Mouse (Mus musculus): ENCODE results near the gene Trim80. TPM values are rescaled to one million over a fixed set of nuclear protein-coding genes. Genes with fewer than 3 reads are reported as not detected.
A peak's percentile ranks its signal among the peaks of the same experiment; 100 is the strongest.
"Not testable (repeated sequence)": the region's sequence is repeated elsewhere in the genome, so short reads cannot be mapped to it uniquely, and the experiment has no call there.

Gene Trim80
- polyA plus RNA-seq, 1 experiment from 2014 or later, result not detected

DNA sequence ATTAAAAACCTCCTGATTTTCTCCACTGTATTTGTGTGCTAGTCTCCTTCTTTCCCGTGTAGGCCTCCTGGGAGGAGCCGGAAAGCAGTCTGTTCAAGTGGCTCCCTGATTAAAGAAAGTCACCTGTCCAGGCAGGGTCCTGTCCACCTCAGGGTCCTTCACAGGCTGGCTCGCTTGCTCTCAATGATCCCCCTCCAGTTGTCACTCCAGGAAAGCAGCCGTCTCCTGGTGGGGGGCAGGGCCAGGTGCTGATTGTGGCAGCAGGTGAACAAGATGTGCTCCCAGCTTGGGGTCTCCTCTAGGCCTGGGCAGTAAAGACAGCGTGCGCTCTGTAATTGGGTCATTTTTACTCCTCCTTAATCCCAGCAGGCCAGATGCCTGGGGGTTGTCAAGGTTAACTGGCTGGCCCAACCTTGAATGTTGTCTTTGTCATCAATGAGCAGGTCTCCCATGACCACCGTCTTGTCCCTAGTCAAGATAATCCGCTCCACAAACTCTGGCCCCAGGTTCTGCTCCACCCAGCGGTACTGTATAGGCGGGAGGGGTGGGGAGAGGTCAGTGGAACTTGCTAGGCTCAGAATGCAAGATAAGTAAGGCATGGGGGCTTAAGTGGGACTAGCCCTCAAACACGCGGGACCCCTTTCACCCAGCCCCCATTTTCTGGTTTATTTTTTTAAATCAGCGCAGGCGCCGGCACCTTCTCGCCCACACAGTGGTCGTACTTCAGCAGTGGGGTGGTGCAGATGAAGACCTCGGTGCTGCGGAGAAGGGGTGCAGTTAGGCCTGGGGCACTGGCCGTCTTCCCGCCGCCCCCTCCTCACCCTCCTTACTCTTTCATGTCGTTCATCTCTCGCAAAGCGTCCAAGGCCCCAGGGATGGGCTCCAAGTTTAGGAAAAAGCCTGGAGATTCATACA lies 50.4 kb downstream of the Trim80 start:
- Histone ChIP-seq H3K4me1 (peaks cover 18% of the 10 kb centered on the region), H3K9me3 (replicated peaks) (no peaks in the 10 kb centered on the region), H3K9ac (peak overlapping the region; percentile 74), H3K27ac (peak overlapping the region; percentile 78), H3K4me3 (peak overlapping the region; percentile 58), H3K36me3 (peaks cover 13% of the 10 kb centered on the region), H3K27me3 (0 out of 2 replicates have a peak, but pooled peaks cover 5% of the 10 kb centered on the region), H3K4me2 (replicated peaks) (peak overlapping the region; percentile 70)
- peak; percentile 36 for ATAC-seq (ENCODE audit: low FRiP score)
- WGBS, result 26% methylated on average over 25 of the region's 25 CpGs

- Histone ChIP-seq H3K27me3 (0 out of 2 replicates have a peak, but pooled peaks cover 5% of the 10 kb centered on the region), H3K9me3 (replicated peaks) (no peaks in the 10 kb centered on the region), H3K4me2 (replicated peaks) (peak within 1 kb of the TSS; percentile 70), H3K27ac (peak within 1 kb of the TSS; percentile 78), H3K4me3 (peak within 1 kb of the TSS; percentile 58), H3K36me3 (peaks cover 13% of the 10 kb centered on the region), H3K9ac (peak within 1 kb of the TSS; percentile 74), H3K4me1 (peaks cover 18% of the 10 kb centered on the region)
- peak; percentile 88 for ATAC-seq (ENCODE audit: low FRiP score)
- WGBS, result under 1% methylated on average over 43 of the region's 43 CpGs
Measured at GRCm38 (mm10) chr11:115491356-115492083, 51.2 kb downstream of the Trim80 start, which contains the start of gene Nt5c. Gene Nt5c (minus strand): TSS chr11:115491862.

GRCm38 (mm10) chr11:115492387-115492786 lies 52.0 kb downstream of the Trim80 start:
- 41% methylated on average over 6 of the region's 6 CpGs for WGBS
- no peaks in the 10 kb centered on the region for H3K9me3 ChIP-seq (replicated peaks)

DNA sequence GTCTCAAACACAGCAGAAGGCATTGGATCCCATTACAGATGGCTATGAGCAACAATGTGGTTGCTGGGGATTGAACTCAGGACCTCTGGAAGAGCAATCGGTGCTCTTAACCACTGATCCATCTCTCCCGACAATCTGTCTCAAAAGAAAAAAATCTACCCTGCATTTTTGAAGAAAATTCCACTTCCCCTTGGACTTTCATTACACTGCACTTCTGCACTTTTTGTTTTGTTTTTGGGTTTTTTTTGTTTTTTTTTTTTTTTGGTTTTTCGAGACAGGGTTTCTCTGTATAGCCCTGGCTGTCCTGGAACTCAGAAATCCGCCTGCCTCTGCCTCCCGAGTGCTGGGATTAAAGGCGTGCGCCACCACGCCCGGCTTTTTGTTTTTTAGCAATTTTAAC lies 56.2 kb downstream of the Trim80 start:
- ATAC-seq (ENCODE audit: low FRiP score); H3K9me3 ChIP-seq (replicated peaks); H3K4me3 ChIP-seq; H3K27ac ChIP-seq; H3K4me1 ChIP-seq; H3K27me3 ChIP-seq; H3K9ac ChIP-seq; H3K4me2 ChIP-seq (replicated peaks): not testable (repeated sequence)
- H3K36me3 ChIP-seq, result peaks cover 46% of the 10 kb centered on the region
- WGBS, result 92% methylated on average over 9 of the region's 9 CpGs

More at GRCm38 (mm10) chr11:115492387-115492786, 52.0 kb downstream of the Trim80 start:
- Histone ChIP-seq H3K36me3 (peaks cover 20% of the 10 kb centered on the region), H3K4me1 (peaks cover 18% of the 10 kb centered on the region), H3K27me3 (0 out of 2 replicates have a peak, but pooled peaks cover 5% of the 10 kb centered on the region), H3K4me2 (replicated peaks) (peak overlapping the region; percentile 70), H3K4me3 (peak overlapping the region; percentile 58), H3K27ac (no peak overlapping the region), H3K9ac (peak overlapping the region; percentile 74)
- ATAC-seq (ENCODE audit: low FRiP score), result no peak

Small RNA genes within 50 kb of the gene (microRNA-seq; reads per million reads assigned to microRNA genes)
- not detected for gene Mir3968

Other genes with a start within 250 kb of the Trim80 start
- gene Grin2c, start 173.3 kb upstream of the Trim80 start, polyA plus RNA-seq (2016; fragmentation: Nextera tagmentation; extraction: Ambion mirVana), result 0.21 and 0.57 TPM in 2 replicates
- gene Fdxr, start 163.5 kb upstream of the Trim80 start, polyA plus RNA-seq (2016; fragmentation: Nextera tagmentation; extraction: Ambion mirVana), result 15.4 and 18.0 TPM in 2 replicates
- gene Fads6, start 142.9 kb upstream of the Trim80 start, polyA plus RNA-seq (2016; fragmentation: Nextera tagmentation; extraction: Ambion mirVana), result 0.13 and 0.25 TPM in 2 replicates
- gene Otop2, start 133.4 kb upstream of the Trim80 start, polyA plus RNA-seq (2016; fragmentation: Nextera tagmentation; extraction: Ambion mirVana), result not detected in 2 replicates
- not detected in 2 replicates for gene Ush1g, start 118.5 kb upstream of the Trim80 start, polyA plus RNA-seq (2016; fragmentation: Nextera tagmentation; extraction: Ambion mirVana)
- gene Otop3, start 105.8 kb upstream of the Trim80 start, polyA plus RNA-seq (2016; fragmentation: Nextera tagmentation; extraction: Ambion mirVana), result 0.13 and 0.17 TPM in 2 replicates
- gene Hid1, start 72.8 kb upstream of the Trim80 start, polyA plus RNA-seq (2016; fragmentation: Nextera tagmentation; extraction: Ambion mirVana), result 26.5 and 28.0 TPM in 2 replicates
- gene Cdr2l, start 58.6 kb upstream of the Trim80 start, polyA plus RNA-seq (2016; fragmentation: Nextera tagmentation; extraction: Ambion mirVana), result 27.6 and 28.8 TPM in 2 replicates
- 180 and 190 TPM in 2 replicates for gene Mrpl58, start 36.8 kb upstream of the Trim80 start, polyA plus RNA-seq (2016; fragmentation: Nextera tagmentation; extraction: Ambion mirVana)
- 810 and 835 TPM in 2 replicates for gene Atp5h, start 20.6 kb upstream of the Trim80 start, polyA plus RNA-seq (2016; fragmentation: Nextera tagmentation; extraction: Ambion mirVana)
- gene Kctd2, start 20.4 kb upstream of the Trim80 start, polyA plus RNA-seq (2016; fragmentation: Nextera tagmentation; extraction: Ambion mirVana), result 30.0 and 33.0 TPM in 2 replicates
- not detected in 2 replicates for gene Slc16a5, start 21.9 kb downstream of the Trim80 start, polyA plus RNA-seq (2016; fragmentation: Nextera tagmentation; extraction: Ambion mirVana)
- gene Armc7, start 35.1 kb downstream of the Trim80 start, polyA plus RNA-seq (2016; fragmentation: Nextera tagmentation; extraction: Ambion mirVana), result 10.2 and 15.2 TPM in 2 replicates
- 81.5 and 86.5 TPM in 2 replicates for gene Nt5c, start 51.3 kb downstream of the Trim80 start, polyA plus RNA-seq (2016; fragmentation: Nextera tagmentation; extraction: Ambion mirVana)
- 953 and 959 TPM in 2 replicates for gene Jpt1, start 73.8 kb downstream of the Trim80 start, polyA plus RNA-seq (2016; fragmentation: Nextera tagmentation; extraction: Ambion mirVana)
- 1,185 and 1,202 TPM in 2 replicates for gene Sumo2, start 95.7 kb downstream of the Trim80 start, polyA plus RNA-seq (2016; fragmentation: Nextera tagmentation; extraction: Ambion mirVana)
- 139 and 144 TPM in 2 replicates for gene Nup85, start 123.9 kb downstream of the Trim80 start, polyA plus RNA-seq (2016; fragmentation: Nextera tagmentation; extraction: Ambion mirVana)
- gene Mrps7, start 163.4 kb downstream of the Trim80 start, polyA plus RNA-seq (2016; fragmentation: Nextera tagmentation; extraction: Ambion mirVana), result 86.0 and 86.6 TPM in 2 replicates
- gene Gga3, start 163.5 kb downstream of the Trim80 start, polyA plus RNA-seq (2016; fragmentation: Nextera tagmentation; extraction: Ambion mirVana), result 30.3 and 33.7 TPM in 2 replicates
- 12.0 and 12.4 TPM in 2 replicates for gene Mif4gd, start 172.4 kb downstream of the Trim80 start, polyA plus RNA-seq (2016; fragmentation: Nextera tagmentation; extraction: Ambion mirVana)
- 24.7 and 26.5 TPM in 2 replicates for gene Slc25a19, start 187.8 kb downstream of the Trim80 start, polyA plus RNA-seq (2016; fragmentation: Nextera tagmentation; extraction: Ambion mirVana)